Mouse (Mus musculus): Measurements from ENCODE around the gene Unc93a.
"Not testable (repeated sequence)": the region's sequence is repeated elsewhere in the genome, so short reads cannot be mapped to it uniquely, and the experiment has no call there.

- TF ChIP-seq EP300, CTCF (IDR thresholded peaks at IDR 0.05; ENCODE audit: low read depth): not testable (repeated sequence)
Observed at GRCm38 (mm10) chr17:13112504-13113291, 18.9 kb downstream of the Unc93a start.
